Mouse (Mus musculus) adipocyte (in vitro differentiated cells): Measurements from ENCODE around the gene Esp23.
A peak's percentile ranks its signal among the peaks of the same experiment; 100 is the strongest.
"Not testable (repeated sequence)": the region's sequence is repeated elsewhere in the genome, so short reads cannot be mapped to it uniquely, and the experiment has no call there.

Experiments
- DNase-seq: peaks from one replicate; pipeline ENCODE4 v3.0.0-alpha.2; 2016; ENCODE audit warnings: low spot score

Esp23 gene

DNA sequence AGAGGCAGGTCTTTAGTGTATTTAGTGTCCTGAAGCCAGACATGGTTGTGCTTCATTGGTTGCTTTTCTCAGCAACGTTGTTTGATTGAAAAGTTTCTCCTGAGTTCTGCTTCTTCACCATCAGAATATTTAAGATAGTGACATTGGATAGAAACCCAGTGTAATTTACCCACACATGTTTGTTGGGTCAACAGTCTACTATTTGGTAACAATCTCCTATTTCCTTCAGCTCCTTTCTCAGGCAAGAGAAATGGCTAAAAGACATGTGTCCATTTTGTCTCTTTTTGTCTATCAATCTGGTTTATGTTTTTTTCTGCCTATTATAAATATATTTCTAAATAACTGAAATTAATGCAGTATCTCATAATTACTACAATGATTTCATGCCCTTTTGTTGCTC lies at the start of gene Esp23:
TSS of gene Esp23 (minus strand) at position 101 of the 400 bp plus-strand sequence.
- DNase-seq, result no peak

DNA sequence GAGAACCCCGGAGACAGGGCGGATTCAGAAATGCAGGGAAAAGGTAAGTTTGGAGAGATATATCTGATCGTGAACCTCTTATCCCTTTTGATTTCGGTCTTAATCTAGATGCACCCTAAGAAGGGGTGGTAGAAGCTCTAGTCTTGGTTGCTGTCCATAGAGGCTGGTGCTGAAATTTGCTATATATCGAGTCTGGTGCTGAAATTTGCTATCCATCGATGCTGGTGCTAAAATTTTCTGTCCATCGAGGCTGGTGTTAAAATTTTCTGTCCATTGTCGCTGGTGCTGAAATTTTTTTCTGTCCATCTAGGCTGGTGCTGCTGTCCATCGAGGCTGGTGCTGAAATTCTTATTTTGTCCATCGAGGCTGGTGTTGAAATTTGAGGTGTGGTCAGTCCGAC lies 30.3 kb upstream of the Esp23 start:
- DNase-seq, result peak; percentile 7

DNA sequence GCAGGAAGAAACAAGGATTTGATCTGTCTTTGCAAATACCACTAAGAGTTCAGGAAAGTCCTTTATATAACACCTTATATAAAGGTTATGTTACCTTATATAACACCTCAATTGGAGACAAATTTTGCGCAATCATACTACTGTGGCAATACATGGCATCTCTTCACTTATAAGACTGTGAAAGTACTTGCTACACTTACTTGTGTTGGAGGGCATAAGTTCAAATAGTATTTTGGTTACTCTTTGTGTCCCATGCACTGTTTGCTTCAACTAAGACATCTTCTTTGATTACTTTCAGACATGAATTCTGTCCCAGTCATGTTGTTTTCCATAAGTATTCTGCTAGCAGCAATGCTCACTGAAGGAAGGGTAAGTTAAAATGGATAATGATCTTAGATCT lies 18.2 kb upstream of the Esp23 start, which contains the start of gene Esp22:
TSS of gene Esp22 (plus strand) at position 301 of the 400 bp plus-strand sequence.
- DNase-seq, result no peak

DNA sequence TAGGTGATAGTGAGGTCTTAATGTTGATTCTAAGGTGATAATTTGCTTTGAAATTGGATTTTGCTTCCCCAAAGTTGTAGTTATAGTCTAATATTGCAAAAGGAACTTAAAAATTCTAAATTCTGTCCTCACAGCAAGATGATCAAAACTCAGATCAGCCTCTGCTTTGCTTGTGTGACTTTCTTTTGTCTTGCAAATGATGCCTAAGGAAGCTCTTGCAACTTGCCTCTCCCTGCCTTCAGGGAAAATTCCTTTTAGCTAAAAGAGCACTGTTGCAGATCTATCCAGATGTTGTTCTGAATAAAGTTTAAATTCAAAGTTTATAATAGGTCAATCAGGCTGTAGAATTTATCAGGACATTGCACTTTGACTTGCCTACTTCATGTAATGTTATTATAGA lies 13.2 kb downstream of the Esp23 start:
- no peak for DNase-seq

DNA sequence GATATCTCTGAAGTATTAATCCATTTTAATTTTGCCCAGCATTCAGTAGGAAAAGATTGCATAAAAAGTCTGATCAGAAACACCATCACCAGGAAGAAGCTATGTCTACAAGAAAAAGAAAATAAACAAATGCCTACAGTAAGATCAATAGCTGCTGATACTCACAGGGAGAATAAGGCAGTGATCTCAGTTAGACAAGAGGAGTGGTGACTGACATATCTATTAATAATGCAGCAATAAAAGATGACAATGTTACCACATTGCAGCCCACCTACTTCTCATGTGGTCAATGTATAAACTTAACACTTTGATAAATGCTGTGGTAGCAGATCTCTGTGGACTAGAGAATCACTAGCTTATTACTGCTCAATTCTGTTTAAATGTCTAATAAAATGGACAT lies 33.6 kb downstream of the Esp23 start, which contains the start of gene Gm21903:
TSS of gene Gm21903 (minus strand) at position 101 of the 400 bp plus-strand sequence.
- no peak for DNase-seq

DNA sequence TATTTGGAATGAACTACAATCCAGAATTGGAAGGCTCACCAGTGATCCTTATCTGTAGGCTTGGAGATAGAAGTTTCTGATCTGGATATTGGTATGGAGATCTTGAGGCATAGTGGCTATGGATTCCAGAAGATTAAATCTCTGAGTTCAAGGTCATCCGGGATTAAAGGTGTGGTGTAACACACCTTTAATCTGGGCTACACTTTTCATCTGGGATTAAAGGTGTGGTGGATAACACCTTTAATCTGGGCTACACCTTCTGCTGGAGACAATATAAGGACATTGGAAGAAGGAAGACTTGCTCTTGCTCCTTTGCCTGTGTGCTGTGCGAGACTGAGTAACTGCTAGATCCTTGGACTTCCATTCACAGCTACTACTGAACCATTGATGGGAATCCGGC lies 40.4 kb downstream of the Esp23 start, which contains the start of gene Esp24:
TSS of gene Esp24 (plus strand) at position 301 of the 400 bp plus-strand sequence.
- not testable (repeated sequence) for DNase-seq
